Mouse (Mus musculus): ENCODE measurements around the gene Cyld. TPM values are rescaled to one million over a fixed set of nuclear protein-coding genes. Genes with fewer than 3 reads are reported as not detected.
"Not testable (repeated sequence)": the region's sequence is repeated elsewhere in the genome, so short reads cannot be mapped to it uniquely, and the experiment has no call there.

Cyld gene
- polyA plus RNA-seq, 1 experiment from 2014 or later: 14.4 TPM

- WGBS: 73% methylated on average over 3 of the region's 3 CpGs
- not testable (repeated sequence) for H3K4me1 ChIP-seq (ENCODE audit: insufficient read depth); ATAC-seq (ENCODE audit: insufficient read depth); H3K9me3 ChIP-seq (ENCODE audit: low read depth, low read length); H3K4me3 ChIP-seq (ENCODE audit: low read depth, low read length); H3K36me3 ChIP-seq (ENCODE audit: insufficient read depth); H3K27me3 ChIP-seq (ENCODE audit: insufficient read depth, low read length); H3K9ac ChIP-seq; DNase-seq; H3K4me2 ChIP-seq; H3K27ac ChIP-seq (ENCODE audit: low read depth)
- peak; percentile 41; the same call in 1 of the 2 replicates for TF ChIP-seq CTCF (IDR thresholded peaks at IDR 0.05; ENCODE audit: low read depth)
These were observed 91.5 kb downstream of the Cyld start for GRCm38 (mm10) chr8:88788335-88788734.

- H3K4me3 ChIP-seq (ENCODE audit: low read depth, low read length): no peak overlapping the region
- TF ChIP-seq CTCF (IDR thresholded peaks at IDR 0.05; ENCODE audit: low read depth): no peak
- no peaks in the 10 kb centered on the region for H3K4me1 ChIP-seq (ENCODE audit: insufficient read depth)
- no peaks in the 10 kb centered on the region for H3K9me3 ChIP-seq (ENCODE audit: low read depth, low read length)
- peak; percentile 44 for ATAC-seq (ENCODE audit: insufficient read depth)
- WGBS: 50% methylated on average over 8 of the region's 8 CpGs
- H3K36me3 ChIP-seq (ENCODE audit: insufficient read depth): no peaks in the 10 kb centered on the region
- H3K9ac ChIP-seq: no peak overlapping the region
- no peak overlapping the region for H3K4me2 ChIP-seq
- no peak overlapping the region for H3K27ac ChIP-seq (ENCODE audit: low read depth)
- no peaks in the 10 kb centered on the region for H3K27me3 ChIP-seq (ENCODE audit: insufficient read depth, low read length)
- peak; percentile 47 for DNase-seq
These were observed 96.0 kb downstream of the Cyld start for GRCm38 (mm10) chr8:88792691-88793323.

- no peak overlapping the region for H3K4me3 ChIP-seq (ENCODE audit: low read depth, low read length)
- H3K9ac ChIP-seq: no peak overlapping the region
- no peak overlapping the region for H3K27ac ChIP-seq (ENCODE audit: low read depth)
- no peak for TF ChIP-seq CTCF (IDR thresholded peaks at IDR 0.05; ENCODE audit: low read depth)
- 72% methylated on average over 9 of the region's 9 CpGs for WGBS
- H3K4me2 ChIP-seq: no peak overlapping the region
- no peaks in the 10 kb centered on the region for H3K27me3 ChIP-seq (ENCODE audit: insufficient read depth, low read length)
- no peak for DNase-seq
- H3K4me1 ChIP-seq (ENCODE audit: insufficient read depth): no peaks in the 10 kb centered on the region
- no peaks in the 10 kb centered on the region for H3K9me3 ChIP-seq (ENCODE audit: low read depth, low read length)
- no peak for ATAC-seq (ENCODE audit: insufficient read depth)
- no peaks in the 10 kb centered on the region for H3K36me3 ChIP-seq (ENCODE audit: insufficient read depth)
These were observed 96.5 kb downstream of the Cyld start for GRCm38 (mm10) chr8:88793324-88793722.

- Histone ChIP-seq H3K27me3 (ENCODE audit: insufficient read depth, low read length) (no peaks in the 10 kb centered on the region), H3K27ac (ENCODE audit: low read depth) (no peak overlapping the region), H3K9me3 (ENCODE audit: low read depth, low read length) (no peaks in the 10 kb centered on the region), H3K4me1 (ENCODE audit: insufficient read depth) (no peaks in the 10 kb centered on the region), H3K4me3 (ENCODE audit: low read depth, low read length) (no peak overlapping the region), H3K4me2 (no peak overlapping the region), H3K9ac (no peak overlapping the region), H3K36me3 (ENCODE audit: insufficient read depth) (no peaks in the 10 kb centered on the region)
- ATAC-seq (ENCODE audit: insufficient read depth) (no peak), DNase-seq (no peak)
- TF ChIP-seq CTCF (IDR thresholded peaks at IDR 0.05; ENCODE audit: low read depth): no peak
- WGBS: 87% methylated on average over 24 of the region's 24 CpGs
These were observed 97.2 kb downstream of the Cyld start for GRCm38 (mm10) chr8:88793746-88794614.

- TF ChIP-seq CTCF (IDR thresholded peaks at IDR 0.05; ENCODE audit: low read depth): peak; percentile 32; the same call in 1 of the 2 replicates
- no peak for ATAC-seq (ENCODE audit: insufficient read depth)
- WGBS: 64% methylated on average over 7 of the region's 7 CpGs
These were observed 97.7 kb downstream of the Cyld start for GRCm38 (mm10) chr8:88794615-88794907.

GRCm38 (mm10) chr8:88795896-88796295 is 99.1 kb downstream of the Cyld start:
- no peaks in the 10 kb centered on the region for H3K9me3 ChIP-seq (ENCODE audit: low read depth, low read length)

More at GRCm38 (mm10) chr8:88794615-88794907, 97.7 kb downstream of the Cyld start:
- Histone ChIP-seq H3K27me3 (ENCODE audit: insufficient read depth, low read length) (no peaks in the 10 kb centered on the region), H3K27ac (ENCODE audit: low read depth) (no peak overlapping the region), H3K4me3 (ENCODE audit: low read depth, low read length) (no peak overlapping the region), H3K36me3 (ENCODE audit: insufficient read depth) (no peaks in the 10 kb centered on the region), H3K4me1 (ENCODE audit: insufficient read depth) (no peaks in the 10 kb centered on the region), H3K9ac (no peak overlapping the region), H3K4me2 (no peak overlapping the region), H3K9me3 (ENCODE audit: low read depth, low read length) (no peaks in the 10 kb centered on the region)
- DNase-seq: peak; percentile 23

GRCm38 (mm10) chr8:88796651-88797050 is 99.8 kb downstream of the Cyld start:
- DNase-seq (no peak), ATAC-seq (ENCODE audit: insufficient read depth) (no peak)
- Histone ChIP-seq H3K36me3 (ENCODE audit: insufficient read depth) (no peaks in the 10 kb centered on the region), H3K27ac (ENCODE audit: low read depth) (no peak overlapping the region), H3K4me3 (ENCODE audit: low read depth, low read length) (no peak overlapping the region), H3K9me3 (ENCODE audit: low read depth, low read length) (no peaks in the 10 kb centered on the region), H3K4me1 (ENCODE audit: insufficient read depth) (no peaks in the 10 kb centered on the region), H3K4me2 (no peak overlapping the region), H3K27me3 (ENCODE audit: insufficient read depth, low read length) (no peaks in the 10 kb centered on the region), H3K9ac (no peak overlapping the region)
- no peak for TF ChIP-seq CTCF (IDR thresholded peaks at IDR 0.05; ENCODE audit: low read depth)
- WGBS: 67% methylated on average over 9 of the region's 9 CpGs

More at GRCm38 (mm10) chr8:88795896-88796295, 99.1 kb downstream of the Cyld start:
- DNase-seq: no peak
- TF ChIP-seq CTCF (IDR thresholded peaks at IDR 0.05; ENCODE audit: low read depth): no peak
- H3K27me3 ChIP-seq (ENCODE audit: insufficient read depth, low read length): no peaks in the 10 kb centered on the region
- ATAC-seq (ENCODE audit: insufficient read depth): no peak
- H3K9ac ChIP-seq: no peak overlapping the region
- no peak overlapping the region for H3K4me3 ChIP-seq (ENCODE audit: low read depth, low read length)
- H3K4me2 ChIP-seq: no peak overlapping the region
- no peaks in the 10 kb centered on the region for H3K4me1 ChIP-seq (ENCODE audit: insufficient read depth)
- 85% methylated on average over 5 of the region's 5 CpGs for WGBS
- no peaks in the 10 kb centered on the region for H3K36me3 ChIP-seq (ENCODE audit: insufficient read depth)
- no peak overlapping the region for H3K27ac ChIP-seq (ENCODE audit: low read depth)

Other genes starting within 250 kb of the Cyld start
- 53.6 and 63.4 TPM in 2 replicates for gene Nkd1, start 175.7 kb upstream of the Cyld start, polyA plus RNA-seq (2014; fragmentation: Nextera tagmentation; extraction: Ambion mirVana)
- 2.9 TPM in 2 replicates for gene Snx20, start 60.9 kb upstream of the Cyld start, polyA plus RNA-seq (2014; fragmentation: Nextera tagmentation; extraction: Ambion mirVana)
- 0.13 and 0.31 TPM in 2 replicates for gene Nod2, start 49.7 kb upstream of the Cyld start, polyA plus RNA-seq (2014; fragmentation: Nextera tagmentation; extraction: Ambion mirVana)